Mouse (Mus musculus) right cerebral cortex, adult 18-20 months (tissue): ENCODE results near the gene Pramel7.
"Not testable (repeated sequence)": the region's sequence is repeated elsewhere in the genome, so short reads cannot be mapped to it uniquely, and the experiment has no call there.

Experiments used
- DNase-seq: peaks from one replicate; pipeline ENCODE4 v3.0.0; 2022; ENCODE audit warnings: mixed read lengths

The Pramel7 gene

DNA sequence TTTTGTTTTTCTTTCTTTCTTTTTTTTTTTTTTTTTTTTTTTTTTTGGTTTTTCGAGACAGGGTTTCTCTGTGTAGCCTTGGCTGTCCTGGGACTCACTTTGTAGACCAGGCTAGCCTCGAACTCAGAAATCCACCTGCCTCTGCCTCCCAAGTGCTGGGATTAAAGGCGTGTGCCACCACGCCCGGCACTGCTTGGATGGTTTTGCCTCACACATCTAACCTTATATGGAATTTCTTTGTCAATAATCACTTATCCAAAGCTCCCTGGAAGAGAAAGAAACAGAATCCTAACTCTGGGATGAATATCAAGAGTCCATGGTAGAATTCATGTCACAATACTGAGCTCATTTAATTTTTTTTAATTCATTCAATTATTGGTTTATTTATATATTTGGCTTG lies at the start of gene Pramel7:
Gene Pramel7, minus strand, starts transcription at position 101 of the 400 bp plus-strand sequence.
- DNase-seq = not testable (repeated sequence)

GRCm38 (mm10) chr2:87545442-87545841 lies 48.5 kb upstream of the Pramel7 start, which contains the start of gene Olfr1128:
TSS of gene Olfr1128 (minus strand) at chr2:87545542.
- no peak for DNase-seq

DNA sequence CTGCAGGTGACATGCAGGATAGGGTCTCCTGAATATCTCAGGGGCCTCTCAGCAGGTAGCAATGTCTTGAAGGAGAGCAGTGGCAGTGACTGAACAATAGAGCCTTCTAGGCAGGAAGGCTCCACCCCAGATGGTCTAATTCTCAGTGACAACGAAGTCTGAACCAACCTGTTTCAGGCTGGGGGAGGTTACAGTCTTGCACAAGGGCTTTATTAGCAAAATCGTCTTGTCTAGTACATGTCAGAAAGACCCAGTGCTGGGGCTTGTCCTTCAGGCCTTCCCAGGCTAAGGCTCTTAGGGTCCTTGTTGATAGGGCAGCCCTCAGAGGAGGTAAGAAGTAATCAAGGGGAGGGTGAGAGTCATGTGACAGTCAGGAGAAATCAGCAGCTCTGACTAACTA lies 37.9 kb upstream of the Pramel7 start:
- DNase-seq = no peak

GRCm38 (mm10) chr2:87531496-87531895 lies 34.6 kb upstream of the Pramel7 start, which contains the start of gene Olfr153:
TSS of gene Olfr153 (plus strand) at chr2:87531796.
- no peak for DNase-seq

GRCm38 (mm10) chr2:87525899-87526616 lies 29.2 kb upstream of the Pramel7 start:
- DNase-seq = peak; percentile 6

DNA sequence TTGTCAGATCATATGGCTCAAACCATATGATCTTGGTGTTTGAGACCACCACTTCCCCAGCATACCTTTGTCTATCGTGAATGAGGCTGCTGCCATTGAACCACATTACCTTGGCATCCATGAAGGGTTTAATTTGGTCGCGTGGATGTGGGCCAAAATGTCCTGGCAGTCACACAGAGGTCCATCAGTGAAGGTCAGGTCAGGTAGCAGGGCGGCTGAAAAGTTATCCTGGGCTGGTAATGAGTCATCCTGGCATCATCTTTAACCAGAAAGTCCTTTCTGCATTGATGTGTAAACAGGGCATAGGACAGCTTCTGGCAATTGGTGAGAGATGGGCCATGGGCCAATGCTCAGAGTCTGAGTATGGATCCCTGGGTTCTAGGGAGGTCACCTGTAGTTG lies 23.8 kb upstream of the Pramel7 start:
- DNase-seq = no peak

DNA sequence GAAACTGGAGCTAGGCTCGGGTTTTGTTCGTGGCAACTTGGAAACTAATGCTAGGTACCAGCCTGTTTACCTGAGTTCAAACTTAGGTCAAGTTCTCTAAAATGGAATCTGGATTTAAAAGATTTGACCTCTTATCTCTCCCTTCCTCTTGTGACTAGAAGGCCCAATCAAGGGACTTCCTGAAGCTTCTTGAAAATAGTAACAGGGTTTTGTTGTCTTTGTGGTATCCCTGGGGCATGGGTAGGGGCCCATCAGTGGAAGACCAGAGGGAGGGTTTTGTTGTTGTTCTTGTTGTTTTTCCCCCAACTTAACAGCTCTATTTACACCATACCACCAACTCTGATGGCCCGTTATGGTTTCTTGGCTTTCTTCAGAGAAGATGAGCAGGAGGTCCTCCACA lies 19.7 kb upstream of the Pramel7 start:
- DNase-seq = no peak

DNA sequence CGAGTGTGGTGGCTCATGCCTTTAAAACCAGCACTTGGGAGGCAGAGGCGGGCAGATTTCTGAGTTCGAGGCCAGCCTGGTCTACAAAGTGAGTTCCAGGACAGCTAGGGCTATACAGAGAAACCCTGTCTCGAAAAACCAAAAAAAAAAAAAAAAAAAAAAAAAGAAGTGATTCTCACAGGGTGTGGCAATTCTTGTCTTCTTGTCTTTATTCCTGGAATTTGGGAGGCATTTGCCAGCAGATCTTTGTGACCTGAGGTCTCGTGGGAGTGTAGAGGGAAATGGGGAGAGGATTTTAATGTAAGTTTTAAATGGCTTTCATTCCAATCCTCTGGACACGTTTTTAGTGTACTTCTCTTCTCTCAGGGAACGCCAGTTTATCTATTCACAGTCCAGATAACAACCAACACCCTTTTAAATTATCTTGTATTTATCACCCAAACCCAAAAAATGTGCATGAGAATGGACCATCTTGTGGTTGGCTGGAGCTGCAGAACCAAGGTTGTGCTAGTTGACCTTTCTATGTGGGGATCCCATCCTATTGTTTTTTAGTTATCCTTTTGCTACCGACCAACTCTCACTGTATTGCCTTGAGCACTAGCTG lies 18.7 kb upstream of the Pramel7 start:
- no peak for DNase-seq

DNA sequence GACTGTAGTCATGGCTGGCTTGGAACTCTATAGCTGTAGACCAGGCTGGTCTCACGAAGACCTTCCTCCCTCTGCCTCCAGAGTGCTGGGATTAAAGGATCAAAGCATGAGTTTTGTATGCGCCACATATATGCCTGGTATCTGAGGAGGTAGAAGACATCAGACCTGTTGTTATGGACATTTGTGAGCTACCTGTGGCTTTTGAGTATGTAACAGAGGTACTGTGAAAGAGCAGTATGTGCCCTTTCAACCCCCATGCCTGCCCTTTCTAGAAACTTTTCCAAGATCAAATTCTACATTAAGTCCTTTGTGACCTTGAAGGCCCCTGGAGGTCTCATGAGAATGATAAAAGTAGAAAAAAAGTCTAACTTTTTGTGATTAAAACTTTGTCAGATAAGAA lies 18.2 kb upstream of the Pramel7 start:
- no peak for DNase-seq

DNA sequence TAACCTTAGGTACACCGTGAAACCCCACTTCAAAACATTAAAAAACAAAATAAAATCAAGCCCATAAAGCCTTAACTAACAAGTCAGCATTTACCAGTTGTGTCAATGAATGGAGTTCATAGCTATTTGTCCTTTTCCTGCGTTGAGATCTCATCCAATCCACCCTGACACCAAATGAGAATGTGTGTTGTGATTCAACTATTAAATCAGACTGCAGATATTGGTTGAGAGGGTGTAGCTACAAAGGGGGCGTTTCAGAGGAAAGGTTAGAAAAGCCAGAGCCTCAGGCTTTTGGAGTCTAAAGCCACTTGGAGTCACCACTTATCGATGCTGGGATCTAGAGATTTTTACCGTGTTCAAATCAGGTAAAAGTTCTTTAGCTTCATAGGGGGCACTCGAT lies 9.4 kb upstream of the Pramel7 start, which contains the start of gene Pramel6:
Gene Pramel6, plus strand, starts transcription at position 301 of the 400 bp plus-strand sequence.
- DNase-seq = no peak

GRCm38 (mm10) chr2:87482276-87482675 lies 14.6 kb downstream of the Pramel7 start:
- DNase-seq = no peak

- DNase-seq = no peak
Observed at GRCm38 (mm10) chr2:87481158-87481557, 15.7 kb downstream of the Pramel7 start.

DNA sequence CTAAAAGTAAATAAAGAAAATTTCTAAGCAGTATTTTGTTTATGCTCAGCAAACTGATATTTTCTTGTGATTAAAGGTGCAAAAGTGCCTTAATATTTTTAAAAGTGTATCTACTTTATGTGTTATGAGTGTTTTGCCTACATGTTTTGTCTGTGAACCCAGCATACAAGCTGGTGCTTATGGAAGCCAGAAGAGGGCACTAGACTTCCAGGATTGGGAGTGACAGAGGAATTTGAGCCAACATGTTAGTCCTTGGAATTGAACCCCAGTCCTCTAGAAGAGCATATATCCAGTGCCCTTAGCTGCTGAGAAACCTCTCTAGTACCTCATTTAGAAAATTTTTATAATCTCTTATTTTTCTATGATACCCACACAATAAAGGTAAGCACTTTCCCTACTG lies 16.7 kb downstream of the Pramel7 start:
- no peak for DNase-seq

GRCm38 (mm10) chr2:87461769-87462168 lies 35.1 kb downstream of the Pramel7 start:
- no peak for DNase-seq

DNA sequence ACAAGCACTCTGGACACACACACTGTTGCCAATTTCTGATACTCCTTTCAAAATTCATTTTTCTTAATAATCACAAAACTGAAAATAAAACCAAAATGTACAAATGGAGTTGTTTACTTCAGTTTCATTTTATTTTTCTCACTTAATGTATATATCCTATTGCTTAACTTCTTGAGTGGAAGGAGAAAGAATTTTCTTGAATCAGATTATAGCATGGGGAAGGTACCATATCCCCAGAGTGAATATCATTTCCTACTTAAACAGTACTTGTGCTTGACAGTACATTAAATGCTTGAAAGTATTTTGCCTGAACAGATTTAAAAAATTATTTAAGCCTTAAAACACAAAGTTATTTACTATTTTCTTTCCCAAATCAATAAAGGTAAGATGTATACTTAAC lies 43.2 kb downstream of the Pramel7 start, which contains the start of gene Olfr1126:
Gene Olfr1126, plus strand, starts transcription at position 301 of the 400 bp plus-strand sequence.
- no peak for DNase-seq
